Mouse (Mus musculus) layer of hippocampus, adult 11-12 months (tissue): ENCODE results near the gene Hoxa7.

Experiments used
- DNase-seq: peaks from one replicate; pipeline ENCODE4 v3.0.0; 2022; ENCODE audit warnings: low spot score

The Hoxa7 gene

DNA sequence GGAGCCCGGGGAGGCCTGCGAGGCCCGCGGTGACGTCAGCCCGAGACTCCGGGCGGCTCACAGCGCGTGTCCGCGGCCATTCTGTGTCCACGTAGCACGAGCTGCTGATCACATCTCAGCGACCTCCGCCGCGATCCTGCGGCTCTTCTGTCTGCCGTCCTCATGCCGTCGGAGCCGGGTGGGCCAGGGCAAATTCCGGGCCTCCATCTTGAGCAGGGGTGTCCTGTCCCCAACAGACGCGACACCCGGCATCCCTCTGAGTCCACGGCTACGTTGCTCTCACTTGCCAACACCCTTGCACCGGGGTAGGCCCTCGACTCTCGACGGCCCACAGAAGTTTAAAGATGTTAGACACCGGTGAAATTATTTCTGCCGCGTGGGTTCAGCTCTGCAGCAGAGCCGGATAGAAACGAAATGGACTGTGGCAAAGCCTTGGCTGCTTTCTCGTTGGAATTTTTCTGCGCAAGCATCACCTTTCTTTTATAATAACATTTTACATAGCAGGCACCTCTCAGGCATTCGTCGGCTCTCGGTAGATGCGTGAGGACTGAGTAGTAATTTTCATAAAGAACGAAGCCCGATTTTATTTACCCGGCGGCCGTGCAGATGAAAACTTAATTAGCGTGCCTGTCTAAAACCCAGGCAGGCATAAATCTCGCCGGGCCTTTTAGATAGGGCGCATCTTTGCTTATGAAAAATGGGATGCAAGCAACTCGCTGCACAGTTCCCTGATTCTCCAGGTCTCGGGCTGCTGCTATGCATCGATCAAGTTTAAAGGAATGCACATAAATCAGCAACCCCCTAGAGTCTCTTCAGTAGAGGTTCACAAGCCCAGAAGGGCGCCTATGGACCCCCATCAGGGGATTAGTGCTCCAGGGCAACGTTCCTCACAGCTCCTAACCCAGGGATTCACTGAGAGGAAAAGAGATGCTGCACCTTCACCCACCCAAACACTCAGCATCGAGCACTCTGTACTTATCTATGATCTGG, 32.2 kb upstream of the Hoxa7 start:
- no peak for DNase-seq

DNA sequence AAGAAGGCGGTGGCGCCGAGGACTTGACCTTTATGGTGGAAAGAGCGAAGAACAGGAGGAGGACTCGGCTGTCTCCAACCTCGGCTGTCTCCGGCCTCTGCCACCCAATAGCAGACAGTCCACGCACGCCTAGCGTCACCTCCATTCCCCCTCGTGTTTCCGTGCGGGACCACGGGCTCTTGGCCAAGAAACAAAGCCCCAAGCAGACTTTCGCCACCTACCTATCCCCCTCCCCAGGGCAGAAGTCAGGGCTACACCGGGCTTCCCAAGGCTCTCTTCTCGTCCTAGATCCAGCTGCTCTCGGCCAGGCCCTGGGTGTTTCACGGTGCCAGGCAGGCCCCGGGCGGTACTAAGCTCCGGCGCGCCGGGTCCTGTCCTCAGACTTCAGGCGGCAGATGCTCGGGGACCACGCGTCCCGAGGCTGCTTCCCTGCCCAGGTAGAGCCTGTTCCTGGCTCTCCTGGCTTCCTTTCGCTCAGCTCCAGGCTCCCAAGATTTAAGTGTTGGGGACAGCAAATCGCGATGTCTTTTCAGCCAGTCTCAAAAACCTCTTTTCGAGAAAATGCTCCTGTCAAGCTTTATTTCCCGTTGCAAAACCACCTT, 31.2 kb upstream of the Hoxa7 start:
- DNase-seq: no peak

DNA sequence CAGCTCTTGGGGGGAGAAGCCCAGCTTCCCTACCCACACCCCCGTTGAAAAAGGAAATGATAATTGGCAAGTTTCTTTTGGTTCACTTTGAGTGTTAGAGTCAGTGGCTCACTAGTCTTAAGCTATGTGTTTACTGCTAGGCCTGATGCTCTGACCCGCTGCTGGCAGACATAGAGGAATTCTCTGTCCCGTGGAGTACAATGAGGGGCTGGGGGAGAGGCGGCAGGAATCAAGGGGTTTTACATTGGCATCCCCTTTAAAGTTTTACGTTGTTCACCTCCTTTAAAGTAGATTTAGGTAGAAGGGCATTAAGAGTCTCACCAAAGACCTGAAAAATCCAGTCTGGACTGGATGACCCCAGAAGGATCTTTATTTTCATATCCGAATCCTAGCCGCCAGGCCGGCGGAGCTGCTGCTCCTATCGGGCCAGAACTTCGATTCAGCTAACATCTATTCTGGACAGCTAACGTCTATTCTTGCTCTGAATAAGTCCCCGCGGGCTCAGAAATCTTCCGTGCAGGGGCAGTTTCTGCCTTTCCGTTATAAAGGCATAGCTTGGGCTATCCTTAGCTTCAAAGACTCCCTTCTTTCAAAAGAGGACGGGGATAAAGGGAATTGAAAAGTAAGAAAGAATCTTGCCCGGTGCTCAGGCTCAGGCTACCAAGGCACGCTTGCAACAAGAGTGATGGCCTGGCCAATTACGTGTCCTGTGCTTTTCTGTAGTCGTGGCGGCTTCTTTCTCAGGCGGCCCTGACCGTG, 30.5 kb upstream of the Hoxa7 start:
- no peak for DNase-seq

DNA sequence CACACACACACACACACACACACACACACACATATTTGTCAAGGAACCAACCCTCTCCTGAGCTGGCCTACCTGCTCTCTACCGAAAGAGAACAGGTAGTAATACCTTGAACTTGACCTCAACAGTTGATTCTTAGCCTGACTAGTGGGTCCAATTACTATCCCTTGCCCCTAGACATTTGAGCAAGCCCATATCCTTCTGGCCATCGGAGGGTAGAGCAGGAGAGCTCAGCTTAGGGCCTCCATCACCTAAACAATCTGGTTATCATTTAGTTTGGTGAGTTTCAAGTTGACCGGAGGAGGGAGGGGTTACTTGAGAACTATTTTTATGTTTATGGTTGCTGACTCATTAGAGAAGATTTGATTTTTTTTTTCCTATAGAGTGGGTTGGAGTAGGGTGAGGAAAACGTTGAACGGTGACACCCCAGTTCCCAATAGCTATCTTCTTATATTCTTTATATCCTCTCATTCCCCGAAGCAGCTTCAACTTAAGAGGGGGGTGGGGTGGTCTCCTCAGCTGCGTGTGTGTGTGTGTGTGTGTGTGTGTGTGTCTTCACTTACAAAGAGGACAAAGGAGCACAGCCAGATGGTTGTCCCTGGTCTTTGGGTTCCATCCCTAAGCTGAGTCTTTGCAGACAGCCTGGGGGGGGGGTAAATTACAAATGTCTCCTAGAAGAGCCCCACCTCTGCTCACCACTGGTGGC, 29.7 kb upstream of the Hoxa7 start:
- DNase-seq: no peak

DNA sequence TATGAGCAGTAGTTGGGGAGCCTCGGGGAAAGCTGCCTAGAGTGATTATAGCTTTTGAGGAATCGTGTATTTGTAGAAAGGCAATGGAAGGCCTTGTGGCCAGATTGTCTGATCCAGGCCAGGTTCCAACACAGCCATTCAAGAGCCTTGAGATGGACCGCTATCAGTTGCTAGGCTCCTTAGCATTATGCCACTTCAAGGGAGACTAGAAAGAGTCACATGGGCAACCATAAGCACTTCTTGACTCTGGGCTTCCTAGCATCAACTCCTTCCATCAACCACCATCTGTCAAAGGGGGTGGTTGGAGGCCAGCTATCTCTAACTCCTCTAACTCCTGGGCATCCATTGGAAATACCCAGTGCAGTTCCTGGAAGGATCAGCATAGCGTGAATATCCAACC, 28.2 kb upstream of the Hoxa7 start:
- DNase-seq: no peak

DNA sequence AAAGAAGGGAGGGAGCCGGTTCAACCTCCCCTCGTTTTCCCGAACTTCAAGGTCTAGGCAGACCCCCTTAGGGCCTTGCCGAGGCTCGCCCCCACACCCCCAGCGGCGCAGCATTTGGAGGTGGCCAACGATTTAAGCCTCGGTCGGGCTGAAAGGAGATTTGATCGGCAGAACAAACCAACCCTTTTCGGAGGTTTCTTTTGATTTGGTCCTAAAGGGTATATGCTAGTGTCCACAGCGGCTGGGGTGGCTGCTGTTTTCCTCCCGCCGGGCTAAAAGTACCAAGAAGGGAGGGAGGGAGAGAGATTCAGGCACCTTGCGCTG, 27.7 kb upstream of the Hoxa7 start:
- no peak for DNase-seq

DNA sequence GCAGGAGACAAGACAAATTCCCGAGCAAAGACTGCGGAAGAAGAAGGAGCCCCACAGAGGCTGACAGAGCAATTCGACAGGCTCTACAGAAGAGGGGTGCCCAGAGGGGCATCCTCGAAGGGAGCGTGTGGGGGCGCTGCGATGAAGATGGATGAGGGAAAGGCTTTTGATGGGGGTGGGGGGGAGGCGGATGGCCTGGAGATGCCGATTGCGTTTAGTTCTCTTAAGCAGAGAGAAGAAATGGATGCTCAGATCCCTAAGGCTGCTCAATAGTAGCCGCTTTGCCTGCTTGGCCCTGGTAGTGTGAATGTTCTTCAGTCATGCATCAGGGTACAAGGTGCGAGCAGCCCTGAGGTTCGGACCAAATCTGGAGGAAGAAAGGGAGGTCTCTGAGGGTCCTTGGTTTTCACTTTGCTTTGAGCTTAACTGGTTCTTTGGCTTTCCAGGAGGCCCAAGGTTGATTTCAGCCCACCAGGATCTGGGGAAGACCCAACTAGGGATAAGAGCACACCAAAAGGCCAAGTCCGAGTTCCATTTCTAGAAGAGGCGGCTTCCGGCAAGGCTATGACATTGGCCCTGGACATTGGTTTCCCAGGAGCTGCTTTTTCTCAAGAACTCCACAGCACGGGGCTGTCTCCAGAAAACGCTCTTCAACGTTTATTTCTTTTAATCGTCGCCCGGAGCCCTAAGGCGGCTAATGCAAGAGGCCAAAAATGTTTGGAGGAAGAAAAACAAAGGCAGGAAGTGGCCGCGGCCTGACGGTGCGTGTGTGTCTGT, 27.2 kb upstream of the Hoxa7 start:
- DNase-seq: no peak

DNA sequence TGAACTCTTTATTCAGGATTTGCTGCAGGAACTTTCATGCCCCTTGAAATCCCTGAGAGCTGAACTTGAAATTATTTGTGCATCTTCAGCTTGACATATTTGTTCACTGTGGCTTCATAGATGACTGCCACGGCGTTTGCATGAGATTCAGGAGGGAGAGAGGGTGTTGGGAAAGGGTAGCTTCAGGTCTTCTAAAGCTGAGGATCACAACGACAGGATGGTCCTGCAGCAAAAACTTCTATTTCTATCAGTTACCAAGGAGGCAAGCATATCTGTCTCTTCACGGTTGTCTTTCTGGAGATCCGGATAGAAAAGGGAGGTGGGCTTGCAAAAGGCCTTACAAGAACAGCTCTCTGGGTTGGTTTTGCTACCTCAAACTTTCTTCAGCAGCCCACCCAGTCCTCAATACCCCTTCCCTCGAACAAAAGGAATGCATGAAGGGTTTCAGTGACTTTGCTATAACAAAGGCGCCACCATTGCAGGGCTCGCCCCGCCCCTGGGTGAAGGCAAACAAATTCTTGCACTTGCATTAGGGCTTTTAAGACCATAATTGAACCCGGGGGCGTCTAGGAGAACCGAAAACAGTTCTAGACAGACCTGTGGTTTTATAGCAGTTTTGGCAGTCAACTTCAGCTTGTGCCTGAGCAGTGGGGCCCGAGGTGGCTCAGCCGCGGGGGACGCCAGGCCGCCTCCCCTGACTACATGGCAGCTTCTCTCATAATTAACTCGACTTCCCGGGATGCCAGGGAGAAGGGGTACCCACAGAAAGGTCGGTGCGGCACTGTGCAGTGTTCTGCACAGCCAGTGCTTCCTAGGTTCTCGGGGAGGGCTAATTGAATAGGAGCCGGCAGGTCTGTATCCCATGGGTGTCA, 26.3 kb upstream of the Hoxa7 start:
- DNase-seq: no peak

DNA sequence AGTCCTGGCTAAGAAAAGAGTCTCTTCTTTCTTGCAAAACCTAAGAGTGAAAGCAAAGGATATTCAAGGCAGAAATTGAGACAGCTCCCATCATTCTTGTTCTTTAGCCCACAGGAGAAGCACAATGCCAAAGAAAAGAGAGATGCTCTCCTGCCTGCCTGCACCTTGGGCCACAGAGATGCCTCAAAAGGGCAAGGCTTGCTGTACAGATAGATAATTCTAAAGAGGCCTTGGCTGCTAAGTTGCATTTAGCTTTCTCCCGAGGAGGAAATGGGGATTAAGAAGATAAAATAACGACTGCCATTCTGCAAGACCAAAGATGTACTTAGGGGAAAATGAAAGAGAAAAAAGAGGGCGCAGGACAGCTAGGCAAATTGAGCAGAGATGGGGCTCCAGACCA, 25.3 kb upstream of the Hoxa7 start:
- DNase-seq: no peak

DNA sequence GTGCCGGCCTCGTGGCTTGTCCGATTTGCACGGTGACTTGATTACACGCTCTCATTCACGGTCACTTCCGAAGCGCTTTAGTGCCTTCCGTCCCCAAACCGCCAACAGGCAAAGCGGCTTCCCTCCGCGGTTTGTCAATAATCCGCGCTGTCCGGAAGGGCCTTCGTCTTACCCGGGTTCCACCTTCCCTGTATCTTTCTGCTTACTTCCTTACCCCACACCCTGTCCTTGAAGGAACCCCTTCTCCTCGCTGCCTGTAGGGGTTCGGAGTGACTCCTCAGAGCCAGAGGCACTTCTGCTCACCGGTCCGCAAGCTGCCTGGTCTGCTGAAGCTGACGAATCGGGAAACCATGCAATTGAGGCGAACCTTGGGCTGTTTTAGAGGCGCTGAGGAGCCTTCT, 24.7 kb upstream of the Hoxa7 start:
- DNase-seq: no peak

DNA sequence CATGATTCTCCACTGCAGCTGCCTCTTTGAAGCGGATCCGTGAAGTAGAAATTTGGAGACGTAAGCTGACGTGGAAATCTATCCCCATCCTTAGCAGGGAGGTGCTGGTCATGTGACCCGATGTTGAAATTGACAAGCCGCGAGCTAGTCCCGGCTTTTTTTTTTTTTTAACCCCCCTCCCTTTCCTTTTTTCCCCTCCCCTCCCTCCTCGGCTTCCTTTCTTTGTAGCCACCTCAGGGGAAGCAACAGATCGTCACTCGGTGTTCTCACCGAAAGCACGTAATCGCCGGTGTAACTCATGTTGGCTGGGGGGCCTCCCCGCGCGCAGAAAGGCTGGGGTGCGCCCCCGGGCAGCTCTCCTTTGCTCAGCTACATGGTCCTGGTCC, 24.1 kb upstream of the Hoxa7 start, which contains the start of gene Hoxa11:
Gene Hoxa11, minus strand, starts transcription at position 54 of the 386 bp plus-strand sequence.
- no peak for DNase-seq

DNA sequence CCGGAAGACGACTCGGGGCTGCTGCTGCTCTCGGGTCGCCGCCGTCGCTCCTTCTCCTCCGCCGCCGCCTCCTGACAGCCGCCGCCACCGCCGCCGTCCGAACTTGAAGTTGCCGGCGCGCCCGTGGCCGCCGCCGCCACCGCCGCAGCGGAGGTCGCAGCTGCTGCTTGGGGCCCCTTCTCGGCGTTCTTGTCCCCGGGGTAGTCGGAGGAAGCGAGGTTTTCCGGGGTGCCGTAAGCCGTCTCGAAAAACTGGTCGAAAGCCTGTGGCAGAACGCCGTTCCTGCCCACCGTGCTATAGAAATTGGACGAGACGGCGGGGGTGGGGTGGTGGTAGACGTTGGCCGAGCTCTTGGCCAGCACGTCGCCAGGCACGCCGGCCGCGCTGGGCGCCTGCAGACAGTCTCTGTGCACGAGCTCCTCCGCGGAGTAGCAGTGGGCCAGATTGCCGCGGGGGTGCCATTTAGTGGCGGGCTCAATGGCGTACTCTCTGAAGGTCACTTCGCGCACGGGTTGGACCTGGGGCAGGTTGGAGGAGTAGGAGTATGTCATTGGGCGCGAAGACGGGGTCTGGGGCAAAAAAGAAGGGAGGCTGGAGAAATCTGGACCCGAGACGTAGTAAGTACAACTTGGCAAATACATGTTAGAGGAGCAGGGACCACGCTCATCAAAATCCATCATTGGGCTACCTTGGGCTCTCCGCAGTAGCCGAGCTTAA, 23.5 kb upstream of the Hoxa7 start:
- DNase-seq: no peak

DNA sequence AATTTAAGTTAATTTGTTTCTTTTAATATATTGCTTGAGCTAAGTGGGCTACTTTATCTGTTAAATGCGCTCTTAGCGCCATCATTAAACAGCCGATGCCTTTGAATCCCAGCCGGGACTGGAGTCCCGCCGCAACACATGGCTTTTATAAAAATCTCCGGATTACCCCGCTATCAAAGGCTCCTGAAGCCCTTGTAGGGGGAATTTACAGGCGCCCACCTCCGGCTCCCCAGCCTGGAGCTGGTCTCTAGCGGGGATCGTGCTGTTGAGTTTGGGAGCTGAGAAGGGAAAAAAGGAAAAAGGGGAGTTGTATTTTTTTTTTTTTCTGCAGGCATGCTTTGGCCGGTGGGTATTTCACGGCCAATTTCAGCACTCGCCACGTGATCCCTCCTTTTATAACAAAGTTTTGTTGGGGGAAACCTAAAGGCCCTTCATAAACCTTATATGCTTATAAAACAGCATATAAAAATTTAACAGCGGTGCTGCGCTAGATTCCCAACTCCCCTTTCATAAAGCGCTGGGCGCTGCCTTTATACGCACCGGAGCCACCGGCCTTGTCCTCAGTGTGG, 22.9 kb upstream of the Hoxa7 start:
- DNase-seq: no peak

DNA sequence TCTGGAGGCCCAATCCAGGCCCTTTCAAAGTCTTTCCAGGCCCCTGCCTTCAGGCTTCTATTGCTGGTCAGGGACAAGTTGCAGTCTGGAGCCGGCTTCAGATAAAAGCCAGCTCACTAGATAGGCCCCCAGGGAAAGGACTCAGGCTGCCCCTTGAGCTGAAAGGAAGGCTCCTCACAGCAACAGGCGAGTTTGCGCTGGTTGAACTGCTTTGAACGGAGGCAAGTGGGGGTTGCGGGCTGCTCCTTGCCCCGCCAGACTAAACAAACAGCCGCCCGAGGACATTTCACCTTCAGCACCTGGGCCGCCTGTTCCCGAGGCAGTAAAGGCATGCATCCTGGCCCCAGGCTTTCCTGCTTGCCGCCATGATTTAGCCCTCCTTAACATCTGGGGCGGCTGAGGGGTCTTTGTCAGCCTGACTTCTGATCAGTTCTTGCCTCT, 22.0 kb upstream of the Hoxa7 start:
- no peak for DNase-seq

DNA sequence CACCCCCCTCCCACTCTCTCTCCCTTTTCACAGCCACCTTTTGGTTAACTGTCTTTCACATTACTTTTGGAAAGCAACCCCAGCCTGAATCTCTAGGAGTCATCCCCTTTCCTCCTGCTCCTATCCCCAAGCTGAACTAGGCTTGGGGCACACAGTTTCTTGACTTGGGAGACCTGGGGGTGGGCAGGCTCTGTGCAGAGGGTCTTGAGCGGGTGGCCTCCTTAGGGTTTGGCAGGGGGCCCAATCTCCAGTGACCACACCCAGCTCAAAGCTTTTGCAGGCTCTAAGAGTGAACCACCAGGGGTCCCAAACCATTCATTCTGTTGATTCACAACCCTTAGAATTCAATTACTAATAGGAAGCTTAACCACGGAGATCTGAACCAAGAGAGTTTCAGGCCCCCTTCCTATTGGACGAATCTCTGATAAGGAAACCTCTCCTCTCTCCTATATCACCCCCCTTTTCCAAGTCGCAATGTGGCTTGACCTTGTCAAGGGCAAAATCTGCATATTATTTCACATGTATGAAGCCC, 21.2 kb upstream of the Hoxa7 start:
- DNase-seq: no peak

DNA sequence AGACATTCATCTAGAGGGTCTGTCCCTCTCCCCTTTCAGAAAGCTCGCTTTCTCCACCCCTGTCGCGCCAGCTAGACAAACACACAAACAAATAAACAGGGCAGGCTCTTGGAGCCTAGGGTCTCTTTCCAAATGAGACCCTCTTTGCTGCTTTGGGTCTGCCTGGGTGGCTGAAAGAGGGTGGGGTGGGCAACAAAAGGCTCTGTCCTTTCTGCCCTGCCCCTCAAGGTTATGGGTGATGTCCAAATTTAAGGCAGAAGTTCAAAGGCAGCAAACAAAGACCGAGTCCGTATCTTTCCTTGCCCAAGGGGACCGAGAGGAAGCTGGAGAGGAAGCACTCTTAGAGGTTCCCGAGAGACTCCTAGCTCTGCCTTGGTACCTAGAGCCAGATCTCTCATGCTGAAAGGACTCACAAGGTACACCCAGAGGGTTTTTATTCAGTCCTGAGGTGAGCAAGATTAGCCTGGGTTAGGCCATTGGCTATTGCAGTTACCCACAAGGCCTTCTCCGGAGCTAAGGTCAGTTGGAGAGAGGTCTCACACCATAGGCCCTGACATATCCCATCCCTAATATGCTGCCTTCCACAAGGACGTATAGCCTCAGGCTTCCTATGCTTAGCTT, 19.5 kb upstream of the Hoxa7 start:
- no peak for DNase-seq

DNA sequence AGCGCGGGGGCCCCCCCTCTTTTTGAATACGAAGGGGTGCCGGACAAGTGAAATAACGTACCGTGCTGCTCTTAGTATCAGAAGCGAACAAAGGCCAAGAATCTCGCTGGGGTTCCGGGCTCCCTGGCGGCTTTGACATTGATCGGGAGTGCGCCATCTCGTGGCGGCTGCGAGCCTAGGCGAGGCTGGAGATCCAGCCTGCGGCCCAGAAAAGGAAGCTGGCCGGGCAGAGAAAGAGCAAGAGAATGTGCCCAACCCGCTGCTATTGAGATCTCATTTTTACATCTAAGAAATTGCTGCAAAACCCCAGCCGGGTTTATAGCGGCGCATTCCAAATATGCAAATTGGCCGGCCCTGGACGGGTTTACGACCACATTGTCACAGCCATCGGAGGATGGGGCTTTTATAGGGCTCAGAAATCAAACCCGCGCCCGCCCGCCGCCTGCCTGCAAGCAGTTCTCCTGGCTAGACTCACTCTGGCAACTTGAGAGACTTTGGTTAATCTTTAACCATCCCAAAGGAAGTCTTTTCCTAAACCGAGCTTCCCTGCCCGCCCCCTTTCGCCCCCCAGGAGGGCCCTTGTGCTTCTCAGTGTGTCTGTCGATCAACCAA, 18.8 kb upstream of the Hoxa7 start, which contains the start of gene Hoxa10:
Gene Hoxa10, minus strand, starts transcription at position 466 of the 612 bp plus-strand sequence.
- DNase-seq: peak; percentile 52
